Mouse (Mus musculus) ovary, adult 18-20 months (tissue): ENCODE data around the gene Zfp599.

Experiments used
- DNase-seq: peaks from one replicate; pipeline ENCODE4 v3.0.0; 2022; ENCODE audit warnings: low spot score, mixed read lengths

Zfp599 gene

DNA sequence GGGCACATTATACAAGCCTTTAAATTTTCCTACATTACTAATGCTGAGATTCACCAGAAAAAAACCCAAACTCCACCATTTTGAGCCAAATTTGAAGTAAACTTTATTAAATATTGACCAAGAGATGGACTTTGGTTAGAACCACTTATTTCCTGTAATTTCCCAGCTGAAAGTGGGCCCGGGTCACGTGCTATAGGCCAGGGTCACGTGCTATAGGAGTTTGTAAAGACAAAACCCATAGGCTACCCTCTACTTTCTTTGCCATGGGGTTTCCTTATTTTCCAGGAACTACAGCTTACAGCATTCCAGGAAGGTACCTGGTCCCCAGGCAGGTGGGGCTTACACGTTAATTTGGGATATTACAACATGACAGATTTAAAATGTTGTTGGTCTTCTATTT lies 35.6 kb downstream of the Zfp599 start:
- DNase-seq: no peak

DNA sequence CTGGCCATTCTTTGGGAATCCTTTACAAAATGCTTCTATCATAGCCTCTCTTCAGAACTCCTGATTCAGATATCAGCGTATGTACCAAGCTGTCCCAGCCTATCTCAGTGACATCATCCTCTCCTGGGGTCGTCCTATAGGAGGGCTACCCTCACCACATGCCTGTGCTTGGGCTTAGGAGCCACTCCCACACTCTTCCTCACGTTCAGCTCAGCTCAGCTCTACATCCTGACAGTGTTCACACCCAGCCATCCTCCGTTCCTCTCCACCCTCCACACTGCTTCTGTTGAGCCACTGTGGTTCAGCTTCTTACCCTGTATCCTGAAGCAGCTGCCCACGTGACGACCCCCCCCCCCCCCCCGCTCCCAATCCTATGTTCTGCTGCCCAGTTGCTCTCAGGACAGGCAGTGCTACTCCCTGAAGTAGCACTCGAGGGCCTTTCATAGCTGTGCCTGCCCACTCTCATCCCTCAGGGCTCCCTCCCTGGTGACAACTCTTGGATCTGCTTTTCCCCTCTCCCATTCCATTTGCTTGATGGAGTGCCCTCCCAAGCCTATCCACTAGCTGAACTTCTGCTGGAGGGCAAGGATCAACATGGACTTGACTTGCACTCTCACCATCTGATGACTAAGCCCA lies 41.7 kb downstream of the Zfp599 start:
- no peak for DNase-seq

DNA sequence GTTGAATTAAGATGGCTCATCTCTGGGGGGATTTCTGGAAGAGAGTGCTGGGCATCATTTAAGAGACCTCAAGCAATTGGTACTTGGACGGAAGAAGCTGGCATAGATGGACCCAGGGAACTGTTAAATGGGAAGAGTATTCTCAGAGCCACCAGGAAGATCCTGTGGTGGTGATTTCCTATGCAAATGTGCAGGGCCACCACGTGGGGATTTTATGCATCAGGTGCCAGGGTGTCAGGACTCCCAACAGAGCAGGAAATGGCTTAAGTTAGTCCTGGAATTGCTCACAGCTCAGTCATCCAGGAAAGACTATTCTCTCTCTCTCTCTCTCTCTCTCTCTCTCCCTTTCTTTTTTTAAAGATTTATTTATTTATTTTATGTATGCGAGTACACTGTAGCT lies 43.0 kb downstream of the Zfp599 start:
- no peak for DNase-seq

DNA sequence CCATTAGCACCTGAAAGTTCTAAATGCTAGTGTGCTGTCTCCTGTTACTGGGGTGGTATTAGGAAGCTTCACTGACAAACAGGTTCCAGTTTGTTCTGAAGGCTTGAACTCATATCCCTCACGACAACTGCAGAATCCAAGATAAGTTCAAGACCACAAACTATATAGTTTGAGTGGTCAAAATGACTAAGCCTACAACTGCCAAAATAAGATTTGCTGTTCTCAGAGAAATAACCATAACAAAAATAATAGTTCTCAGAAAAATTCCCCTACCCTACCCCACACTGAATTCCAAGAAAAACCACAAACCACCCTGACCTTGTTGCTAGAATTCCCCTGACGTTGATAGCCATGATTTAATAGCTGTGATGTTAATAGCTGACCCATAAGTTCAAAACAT lies 45.1 kb downstream of the Zfp599 start:
- DNase-seq: no peak

DNA sequence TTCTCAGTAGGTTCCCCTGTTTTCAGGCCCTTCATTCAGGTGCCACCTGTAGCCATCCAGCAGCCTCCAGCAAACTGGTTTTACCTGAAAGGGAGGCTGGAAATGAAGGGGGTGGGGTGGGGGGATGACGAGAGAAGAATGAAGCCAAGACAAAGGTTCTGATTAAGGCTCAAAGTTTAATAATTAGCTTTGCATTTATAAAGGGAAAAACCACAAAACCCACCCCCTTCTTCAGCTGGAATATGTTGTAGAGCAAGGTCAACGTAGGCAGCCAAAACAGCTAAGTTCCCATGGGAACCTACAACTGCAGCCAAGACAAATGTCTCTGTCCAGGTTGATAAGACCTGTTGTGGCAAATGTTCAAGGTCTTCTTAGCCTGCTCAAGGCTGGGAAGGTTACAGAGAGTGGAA lies 45.9 kb downstream of the Zfp599 start:
- DNase-seq: peak; percentile 73
